Mouse (Mus musculus) liver, embryonic 13.5 days (tissue): ENCODE measurements at regions not wholly inside any gene's neighbourhood (a gene's known extent, or its start where the extent isn't known, plus 50 kb on each side); places are given as distances from the start of the nearest gene placed in this dataset.

Experiments used
- ATAC-seq: fragments of 200-750 bp; cut with Nextera tagmentation; 2 replicates; pipeline ENCODE4 v1.8.0; 2017; ENCODE audit warnings: low read depth, mild to moderate bottlenecking, moderate number of reproducible peaks, moderate library complexity
- DNase-seq: peaks from one replicate; pipeline ENCODE4 v3.0.0; 2022
- H3K27ac ChIP-seq: fragments of 300-500 bp; sonication (generic); 2 replicates; pipeline ENCODE4 v1.5.1; 2015; ENCODE audit warnings: moderate library complexity, mild to moderate bottlenecking, inconsistent platforms
- H3K27me3 ChIP-seq: fragments of 300-500 bp; sonication (generic); 2 replicates; pipeline ENCODE4 v1.6.1; 2015; ENCODE audit warnings: mild to moderate bottlenecking, inconsistent platforms
- H3K36me3 ChIP-seq: fragments of 300-500 bp; sonication (generic); 2 replicates; pipeline ENCODE4 v1.6.1; 2015; ENCODE audit warnings: mild to moderate bottlenecking, inconsistent platforms
- H3K4me1 ChIP-seq: fragments of 300-500 bp; sonication (generic); replicated peaks from 2 replicates; pipeline ENCODE4 v1.6.1; 2015; ENCODE audit warnings: inconsistent platforms
- H3K4me2 ChIP-seq: fragments of 300-500 bp; sonication (generic); 2 replicates; pipeline ENCODE4 v1.6.1; 2015; ENCODE audit warnings: inconsistent platforms, mild to moderate bottlenecking, moderate library complexity
- H3K4me3 ChIP-seq: fragments of 300-500 bp; sonication (generic); replicated peaks from 2 replicates; pipeline ENCODE4 v1.5.1; 2015; ENCODE audit warnings: mild to moderate bottlenecking, inconsistent platforms
- H3K9ac ChIP-seq: fragments of 300-500 bp; sonication (generic); 2 replicates; pipeline ENCODE4 v1.6.1; 2015; ENCODE audit warnings: mild to moderate bottlenecking, inconsistent platforms
- H3K9me3 ChIP-seq: fragments of 300-500 bp; sonication (generic); replicated peaks from 2 replicates; pipeline ENCODE4 v1.6.1; 2016; ENCODE audit warnings: inconsistent platforms
- WGBS: fragments of 180-500 bp; shearing (Covaris S2); methylation state at CpG from one replicate; pipeline ENCODE4 v1.1.7; 2015; ENCODE audit not compliant: insufficient replicate concordance; 5-methylcytosine and 5-hydroxymethylcytosine counted together

GRCm38 (mm10) chr9:63877864-63878263, 120.1 kb upstream of the Smad3 start:
- Histone ChIP-seq H3K36me3 (no peaks in the 10 kb centered on the region), H3K4me2 (no peak overlapping the region), H3K9ac (no peak overlapping the region), H3K27ac (no peak overlapping the region), H3K4me1 (peaks cover 33% of the 10 kb centered on the region), H3K27me3 (0 out of 2 replicates have a peak, but pooled peaks cover 4% of the 10 kb centered on the region), H3K9me3 (no peaks in the 10 kb centered on the region), H3K4me3 (no peak overlapping the region)
- WGBS: 61% methylated on average over 7 of the region's 7 CpGs
- no peak for ATAC-seq
- DNase-seq: no peak

GRCm38 (mm10) chr9:63876886-63877285, 119.1 kb upstream of the Smad3 start:
- DNase-seq (no peak), ATAC-seq (no peak)
- no peak overlapping the region for H3K27ac ChIP-seq
- H3K4me3 ChIP-seq: no peak overlapping the region
- 23% methylated on average over 13 of the region's 13 CpGs for WGBS
- H3K9me3 ChIP-seq: no peaks in the 10 kb centered on the region
- no peak overlapping the region for H3K9ac ChIP-seq
- 0 out of 2 replicates have a peak, but pooled peaks cover 4% of the 10 kb centered on the region for H3K27me3 ChIP-seq
- no peaks in the 10 kb centered on the region for H3K36me3 ChIP-seq
- H3K4me2 ChIP-seq: peak overlapping the region; percentile 29
- H3K4me1 ChIP-seq: peaks cover 33% of the 10 kb centered on the region

- no peaks in the 10 kb centered on the region for H3K9me3 ChIP-seq
- H3K27ac ChIP-seq: no peak overlapping the region
- no peak for ATAC-seq
Measured at GRCm38 (mm10) chr9:63876023-63876422, 118.2 kb upstream of the Smad3 start.

GRCm38 (mm10) chr9:63875193-63875592, 117.4 kb upstream of the Smad3 start:
- Histone ChIP-seq H3K36me3 (no peaks in the 10 kb centered on the region), H3K27ac (no peak overlapping the region), H3K4me2 (no peak overlapping the region), H3K9me3 (no peaks in the 10 kb centered on the region), H3K4me1 (peaks cover 20% of the 10 kb centered on the region), H3K4me3 (no peak overlapping the region), H3K27me3 (0 out of 2 replicates have a peak, but pooled peaks cover 4% of the 10 kb centered on the region), H3K9ac (no peak overlapping the region)
- ATAC-seq (no peak), DNase-seq (no peak)
- 75% methylated on average over 5 of the region's 5 CpGs for WGBS

More at GRCm38 (mm10) chr9:63876023-63876422, 118.2 kb upstream of the Smad3 start:
- 86% methylated on average over 12 of the region's 12 CpGs for WGBS
- Histone ChIP-seq H3K4me3 (no peak overlapping the region), H3K27me3 (0 out of 2 replicates have a peak, but pooled peaks cover 4% of the 10 kb centered on the region), H3K36me3 (no peaks in the 10 kb centered on the region), H3K9ac (no peak overlapping the region), H3K4me1 (peaks cover 28% of the 10 kb centered on the region), H3K4me2 (no peak overlapping the region)
- no peak for DNase-seq

- Histone ChIP-seq H3K9me3 (no peaks in the 10 kb centered on the region), H3K27me3 (no peaks in the 10 kb centered on the region), H3K4me2 (no peak overlapping the region), H3K27ac (no peak overlapping the region), H3K36me3 (no peaks in the 10 kb centered on the region), H3K4me3 (no peak overlapping the region), H3K4me1 (no peaks in the 10 kb centered on the region), H3K9ac (no peak overlapping the region)
- ATAC-seq: no peak
- no peak for DNase-seq
- WGBS: 60% methylated on average over 11 of the region's 11 CpGs
Measured at GRCm38 (mm10) chr9:63864350-63864749, 106.6 kb upstream of the Smad3 start.

- ATAC-seq (no peak), DNase-seq (no peak)
- no peaks in the 10 kb centered on the region for H3K36me3 ChIP-seq
- no peak overlapping the region for H3K4me3 ChIP-seq
- H3K4me1 ChIP-seq: no peaks in the 10 kb centered on the region
- H3K4me2 ChIP-seq: no peak overlapping the region
- 49% methylated on average over 4 of the region's 4 CpGs for WGBS
- no peak overlapping the region for H3K9ac ChIP-seq
- no peak overlapping the region for H3K27ac ChIP-seq
- no peaks in the 10 kb centered on the region for H3K27me3 ChIP-seq
- no peaks in the 10 kb centered on the region for H3K9me3 ChIP-seq
Measured at GRCm38 (mm10) chr9:63863328-63863727, 105.5 kb upstream of the Smad3 start.

GRCm38 (mm10) chr9:63862427-63862826, 104.6 kb upstream of the Smad3 start:
- H3K36me3 ChIP-seq: no peaks in the 10 kb centered on the region
- H3K9ac ChIP-seq: no peak overlapping the region
- no peak overlapping the region for H3K4me2 ChIP-seq
- DNase-seq: no peak
- WGBS: 26% methylated on average over 6 of the region's 6 CpGs
- no peak for ATAC-seq
- H3K4me3 ChIP-seq: no peak overlapping the region
- no peaks in the 10 kb centered on the region for H3K27me3 ChIP-seq
- no peaks in the 10 kb centered on the region for H3K9me3 ChIP-seq
- H3K27ac ChIP-seq: no peak overlapping the region
- H3K4me1 ChIP-seq: no peaks in the 10 kb centered on the region

- Histone ChIP-seq H3K36me3 (no peaks in the 10 kb centered on the region), H3K4me3 (no peak overlapping the region), H3K27ac (no peak overlapping the region), H3K27me3 (no peaks in the 10 kb centered on the region), H3K4me1 (no peaks in the 10 kb centered on the region), H3K9me3 (no peaks in the 10 kb centered on the region), H3K9ac (no peak overlapping the region), H3K4me2 (no peak overlapping the region)
- 56% methylated on average over 4 of the region's 4 CpGs for WGBS
- DNase-seq: no peak
- ATAC-seq: no peak
Measured at GRCm38 (mm10) chr9:63861418-63861817, 103.6 kb upstream of the Smad3 start.

- H3K9me3 ChIP-seq: no peaks in the 10 kb centered on the region
- 71% methylated on average over 2 of the region's 2 CpGs for WGBS
- no peak overlapping the region for H3K9ac ChIP-seq
- DNase-seq (no peak), ATAC-seq (no peak)
- H3K4me3 ChIP-seq: no peak overlapping the region
- H3K4me2 ChIP-seq: no peak overlapping the region
- no peaks in the 10 kb centered on the region for H3K27me3 ChIP-seq
- no peaks in the 10 kb centered on the region for H3K36me3 ChIP-seq
- H3K4me1 ChIP-seq: no peaks in the 10 kb centered on the region
- H3K27ac ChIP-seq: no peak overlapping the region
Measured at GRCm38 (mm10) chr9:63860196-63860595, 102.4 kb upstream of the Smad3 start.

- DNase-seq (no peak), ATAC-seq (no peak)
- 60% methylated on average over 9 of the region's 9 CpGs for WGBS
Measured at GRCm38 (mm10) chr9:63856065-63856736, 98.4 kb upstream of the Smad3 start.

GRCm38 (mm10) chr9:63851809-63852208, 94.0 kb upstream of the Smad3 start:
- WGBS: 63% methylated on average over 12 of the region's 12 CpGs

More at GRCm38 (mm10) chr9:63856065-63856736, 98.4 kb upstream of the Smad3 start:
- Histone ChIP-seq H3K36me3 (no peaks in the 10 kb centered on the region), H3K4me2 (no peak overlapping the region), H3K4me1 (no peaks in the 10 kb centered on the region), H3K9me3 (no peaks in the 10 kb centered on the region), H3K27me3 (no peaks in the 10 kb centered on the region), H3K9ac (no peak overlapping the region), H3K27ac (no peak overlapping the region), H3K4me3 (no peak overlapping the region)

GRCm38 (mm10) chr9:63850316-63850693, 92.5 kb upstream of the Smad3 start:
- H3K4me1 ChIP-seq: no peaks in the 10 kb centered on the region
- DNase-seq (no peak), ATAC-seq (no peak)
- no peak overlapping the region for H3K4me2 ChIP-seq
- 38% methylated on average over 2 of the region's 2 CpGs for WGBS
- no peaks in the 10 kb centered on the region for H3K36me3 ChIP-seq
- no peaks in the 10 kb centered on the region for H3K9me3 ChIP-seq
- H3K27ac ChIP-seq: no peak overlapping the region
- H3K4me3 ChIP-seq: no peak overlapping the region
- no peaks in the 10 kb centered on the region for H3K27me3 ChIP-seq
- no peak overlapping the region for H3K9ac ChIP-seq

More at GRCm38 (mm10) chr9:63851809-63852208, 94.0 kb upstream of the Smad3 start:
- Histone ChIP-seq H3K36me3 (no peaks in the 10 kb centered on the region), H3K27ac (no peak overlapping the region), H3K9ac (no peak overlapping the region), H3K9me3 (no peaks in the 10 kb centered on the region), H3K4me2 (no peak overlapping the region), H3K4me1 (no peaks in the 10 kb centered on the region), H3K27me3 (no peaks in the 10 kb centered on the region), H3K4me3 (no peak overlapping the region)
- ATAC-seq: no peak
- no peak for DNase-seq
